Mouse (Mus musculus) hindbrain, embryonic 16.5 days (tissue): ENCODE data around the gene Golga2. TPM values are rescaled to one million over a fixed set of nuclear protein-coding genes. Genes with fewer than 3 reads are reported as not detected.

Source experiments
- ATAC-seq: fragments of 200-750 bp; cut with Nextera tagmentation; 2 replicates; pipeline ENCODE4 v1.8.0; 2017; ENCODE audit warnings: moderate TSS enrichment, moderate library complexity
- H3K27ac ChIP-seq: fragments of 300-500 bp; sonication (generic); 2 replicates; pipeline ENCODE4 v1.5.1; 2014; ENCODE audit warnings: low read depth, mild to moderate bottlenecking, control low read depth, low read length, moderate library complexity
- H3K27me3 ChIP-seq: fragments of 300-500 bp; sonication (generic); replicated peaks from 2 replicates; pipeline ENCODE4 v1.6.1; 2014; ENCODE audit warnings: low read length; ENCODE audit not compliant: control insufficient read depth, insufficient read depth
- H3K36me3 ChIP-seq: fragments of 300-500 bp; sonication (generic); 2 replicates; pipeline ENCODE4 v1.6.1; 2014; ENCODE audit warnings: mild to moderate bottlenecking, low read length, moderate library complexity, mixed read lengths; ENCODE audit not compliant: control insufficient read depth, insufficient read depth
- H3K4me1 ChIP-seq: fragments of 300-500 bp; sonication (generic); 2 replicates; pipeline ENCODE4 v1.6.1; 2014; ENCODE audit warnings: low read depth, low read length; ENCODE audit not compliant: control insufficient read depth, insufficient read depth
- H3K4me2 ChIP-seq: fragments of 300-500 bp; sonication (generic); 2 replicates; pipeline ENCODE4 v1.6.1; 2014; ENCODE audit warnings: mild to moderate bottlenecking, low read length, control low read depth, moderate library complexity
- H3K4me3 ChIP-seq: fragments of 300-500 bp; sonication (generic); 2 replicates; pipeline ENCODE4 v1.5.1; 2014; ENCODE audit warnings: mild to moderate bottlenecking, low read length, control low read depth, moderate library complexity
- H3K9ac ChIP-seq: fragments of 300-500 bp; sonication (generic); 2 replicates; pipeline ENCODE4 v1.6.1; 2014; ENCODE audit warnings: low read depth, mild to moderate bottlenecking, control low read depth, low read length, moderate library complexity
- H3K9me3 ChIP-seq: fragments of 300-500 bp; sonication (generic); 2 replicates; pipeline ENCODE4 v1.6.1; 2014; ENCODE audit warnings: mild to moderate bottlenecking, low read length, moderate library complexity; ENCODE audit not compliant: control insufficient read depth
- WGBS: fragments of 180-500 bp; shearing (Covaris S2); extraction: QIAGEN DNeasy Blood & Tissue Kit; methylation state at CpG from one replicate; pipeline ENCODE4 v1.1.7; 2014; 5-methylcytosine and 5-hydroxymethylcytosine counted together
- polyA plus RNA-seq: library from polyadenylated mRNA; unstranded; fragments of >200 nt; fragmentation: Nextera tagmentation; extraction: Ambion mirVana; gene quantifications from 2 replicates; pipeline ENCODE4 v1.2.1, GENCODE M21; 2015

Golga2 gene
- polyA plus RNA-seq, 1 experiment from 2014 or later: 25.5 TPM

GRCm38 (mm10) chr2:32311443-32312317 is 24.5 kb downstream of the Golga2 start:
- Histone ChIP-seq H3K27ac (no peak overlapping the region; the same call in 1 of the 2 replicates), H3K36me3 (peaks cover 27% of the 10 kb centered on the region), H3K9me3 (no peaks in the 10 kb centered on the region), H3K9ac (peak overlapping the region; percentile 61), H3K27me3 (no peaks in the 10 kb centered on the region), H3K4me3 (peak overlapping the region; percentile 43), H3K4me2 (peak overlapping the region; percentile 75), H3K4me1 (peaks cover 8% of the 10 kb centered on the region)
- 17% methylated on average over 29 of the region's 42 CpGs for WGBS
- no peak for ATAC-seq

GRCm38 (mm10) chr2:32312318-32312964 is 25.3 kb downstream of the Golga2 start:
- Histone ChIP-seq H3K36me3 (peaks cover 27% of the 10 kb centered on the region), H3K27me3 (no peaks in the 10 kb centered on the region), H3K4me3 (peak overlapping the region; percentile 43), H3K9me3 (no peaks in the 10 kb centered on the region), H3K9ac (peak overlapping the region; percentile 61), H3K4me2 (peak overlapping the region; percentile 75), H3K27ac (peak overlapping the region; percentile 46; the same call in 1 of the 2 replicates), H3K4me1 (peaks cover 8% of the 10 kb centered on the region)
- peak; percentile 71 for ATAC-seq
- 2% methylated on average over 46 of the region's 56 CpGs for WGBS

- no peak for ATAC-seq
- Histone ChIP-seq H3K9me3 (no peaks in the 10 kb centered on the region), H3K4me3 (no peak overlapping the region), H3K9ac (no peak overlapping the region), H3K4me2 (no peak overlapping the region), H3K36me3 (peaks cover 15% of the 10 kb centered on the region), H3K27ac (no peak overlapping the region), H3K27me3 (no peaks in the 10 kb centered on the region), H3K4me1 (peaks cover 8% of the 10 kb centered on the region)
- 96% methylated on average over 14 of the region's 14 CpGs for WGBS
Observed at GRCm38 (mm10) chr2:32314831-32315230, 27.6 kb downstream of the Golga2 start.

GRCm38 (mm10) chr2:32315751-32316150 is 28.6 kb downstream of the Golga2 start:
- peaks cover 8% of the 10 kb centered on the region for H3K4me1 ChIP-seq

GRCm38 (mm10) chr2:32316887-32317656 is 29.9 kb downstream of the Golga2 start:
- Histone ChIP-seq H3K9me3 (no peaks in the 10 kb centered on the region), H3K4me3 (no peak overlapping the region), H3K4me2 (no peak overlapping the region), H3K9ac (no peak overlapping the region), H3K27me3 (no peaks in the 10 kb centered on the region; the same call in 1 of the 2 replicates), H3K27ac (peak overlapping the region; percentile 20; the same call in 1 of the 2 replicates), H3K4me1 (peaks cover 2% of the 10 kb centered on the region), H3K36me3 (peaks cover 13% of the 10 kb centered on the region; the same call in 1 of the 2 replicates)
- ATAC-seq: no peak
- WGBS: 67% methylated on average over 20 of the region's 20 CpGs

More at GRCm38 (mm10) chr2:32315751-32316150, 28.6 kb downstream of the Golga2 start:
- no peak for ATAC-seq
- Histone ChIP-seq H3K4me2 (no peak overlapping the region), H3K36me3 (peaks cover 13% of the 10 kb centered on the region; the same call in 1 of the 2 replicates), H3K9ac (no peak overlapping the region), H3K4me3 (no peak overlapping the region), H3K27me3 (no peaks in the 10 kb centered on the region; the same call in 1 of the 2 replicates), H3K9me3 (no peaks in the 10 kb centered on the region), H3K27ac (no peak overlapping the region)
- WGBS: 36% methylated on average over 8 of the region's 8 CpGs

GRCm38 (mm10) chr2:32317791-32318417 is 30.7 kb downstream of the Golga2 start:
- Histone ChIP-seq H3K4me3 (no peak overlapping the region; the same call in 1 of the 2 replicates), H3K27me3 (no peaks in the 10 kb centered on the region; the same call in 1 of the 2 replicates), H3K4me2 (peak overlapping the region; percentile 42), H3K4me1 (peaks cover 5% of the 10 kb centered on the region), H3K9ac (0 out of 2 replicates have a peak overlapping the region, but pooled peaks have one; percentile 7), H3K9me3 (no peaks in the 10 kb centered on the region), H3K36me3 (peaks cover 13% of the 10 kb centered on the region; the same call in 1 of the 2 replicates), H3K27ac (no peak overlapping the region)
- peak; percentile 32 for ATAC-seq
- 16% methylated on average over 15 of the region's 19 CpGs for WGBS

GRCm38 (mm10) chr2:32318709-32319585 is 31.8 kb downstream of the Golga2 start:
- 77% methylated on average over 14 of the region's 14 CpGs for WGBS
- Histone ChIP-seq H3K27me3 (no peaks in the 10 kb centered on the region; the same call in 1 of the 2 replicates), H3K9me3 (no peaks in the 10 kb centered on the region), H3K4me2 (peak overlapping the region; percentile 42), H3K4me1 (peaks cover 5% of the 10 kb centered on the region), H3K36me3 (peaks cover 13% of the 10 kb centered on the region; the same call in 1 of the 2 replicates), H3K9ac (no peak overlapping the region), H3K27ac (no peak overlapping the region), H3K4me3 (no peak overlapping the region; the same call in 1 of the 2 replicates)
- no peak for ATAC-seq
